Mouse (Mus musculus) cerebellum, postnatal 10 days (tissue): ENCODE results near the gene Galnt18.

Experiments used
- DNase-seq, 2 experiments: peaks; one replicate each; pipeline ENCODE4 v3.0.0; 2021; ENCODE audit warnings: mixed read lengths in 2 of 2

Gene Galnt18

DNA sequence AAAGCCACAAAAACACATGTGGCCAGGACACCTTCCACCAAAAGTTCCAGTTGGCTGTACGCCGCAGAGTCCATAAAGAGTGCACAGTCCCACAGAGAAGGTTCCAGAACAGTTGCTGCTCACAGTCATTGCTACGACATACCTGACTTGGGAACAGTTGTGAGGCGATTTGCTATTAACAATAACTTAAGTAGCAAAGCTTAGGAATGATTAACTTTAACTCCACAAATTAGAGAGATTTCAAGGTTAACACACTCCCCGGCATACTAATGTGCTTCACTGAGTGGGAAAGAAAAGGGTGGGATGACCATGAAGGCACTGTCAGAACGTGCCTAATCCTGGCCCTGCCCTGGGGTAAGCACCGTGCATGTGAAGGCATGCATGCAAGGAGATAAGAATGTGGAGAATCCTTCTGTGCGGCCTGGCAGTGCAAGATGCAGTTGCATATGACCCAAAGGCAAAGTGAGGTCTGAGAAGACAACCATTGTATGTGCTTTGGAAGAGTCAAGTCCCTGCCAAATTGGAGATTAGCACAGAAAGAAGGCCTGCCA lies 8.5 kb downstream of the Galnt18 start:
- no peak for DNase-seq

DNA sequence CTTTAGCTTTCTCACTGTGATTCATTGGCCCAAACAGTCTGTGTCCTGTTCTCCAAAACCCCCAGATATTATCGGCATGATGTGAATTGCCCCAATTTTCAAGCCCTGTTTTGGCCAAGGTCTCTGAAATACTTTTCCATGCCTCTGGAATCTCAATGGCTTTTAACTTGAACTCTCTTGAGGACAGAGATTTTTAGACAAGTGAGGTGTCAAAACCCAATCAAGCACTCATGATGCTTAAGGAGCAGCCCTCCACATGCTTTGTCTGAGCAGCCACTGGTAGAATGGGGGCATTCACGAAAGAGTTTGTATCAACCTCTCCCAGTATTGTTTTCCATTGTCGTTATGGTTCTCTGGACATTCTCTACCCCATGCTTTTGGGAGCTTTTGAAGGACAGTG lies 9.2 kb downstream of the Galnt18 start:
- no peak for DNase-seq

DNA sequence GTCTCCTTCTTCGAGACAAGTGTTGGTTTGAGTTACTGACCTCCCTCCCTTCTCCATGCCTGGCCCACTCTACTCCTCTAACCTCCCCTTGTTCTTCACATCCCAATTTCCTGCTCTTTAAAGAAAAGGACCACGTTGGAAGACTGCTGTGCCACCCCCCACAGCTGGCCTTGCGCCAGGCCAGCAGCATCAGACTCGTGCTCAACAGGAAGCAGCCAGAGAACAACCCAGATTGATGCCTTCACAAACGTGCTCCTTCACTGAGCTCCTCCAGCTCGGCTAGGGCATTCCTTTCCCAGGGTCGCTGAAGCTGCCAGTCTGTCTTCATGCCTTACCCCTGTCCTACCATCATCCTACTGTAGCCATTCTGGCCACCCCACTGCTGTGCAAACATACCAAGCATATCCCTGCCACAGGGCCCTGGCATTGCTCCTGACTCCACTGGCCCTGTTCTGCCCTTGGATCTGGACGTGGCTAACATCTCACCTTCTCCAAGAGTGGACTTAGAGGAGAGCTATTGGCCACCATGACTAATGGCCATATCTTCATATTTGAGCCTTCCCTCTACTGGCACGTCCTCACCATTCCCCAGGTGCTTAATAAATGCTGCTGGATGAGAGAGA lies 13.5 kb downstream of the Galnt18 start:
- peak; percentile 27 to 36 for DNase-seq

DNA sequence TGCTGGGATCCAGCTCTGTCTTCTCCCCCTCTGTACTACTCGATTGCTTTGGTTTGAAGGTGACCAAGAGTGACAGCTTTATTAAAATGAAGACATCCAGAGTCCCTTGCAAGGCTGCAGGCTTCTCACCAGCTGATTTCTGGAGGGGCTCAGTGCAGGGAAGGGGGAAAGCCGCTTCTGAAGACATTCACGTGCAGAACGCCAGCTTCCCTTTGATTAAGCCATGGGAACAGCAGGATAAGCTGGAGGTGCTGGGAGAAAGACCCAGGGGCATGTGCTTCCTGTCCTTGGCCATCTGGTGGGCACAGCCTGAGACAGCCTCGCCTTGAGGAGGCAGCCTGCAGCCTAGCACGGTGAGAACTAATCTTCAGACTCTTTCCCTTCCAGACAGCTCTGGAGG lies 17.0 kb downstream of the Galnt18 start:
- DNase-seq = peak; percentile 55 to 71

DNA sequence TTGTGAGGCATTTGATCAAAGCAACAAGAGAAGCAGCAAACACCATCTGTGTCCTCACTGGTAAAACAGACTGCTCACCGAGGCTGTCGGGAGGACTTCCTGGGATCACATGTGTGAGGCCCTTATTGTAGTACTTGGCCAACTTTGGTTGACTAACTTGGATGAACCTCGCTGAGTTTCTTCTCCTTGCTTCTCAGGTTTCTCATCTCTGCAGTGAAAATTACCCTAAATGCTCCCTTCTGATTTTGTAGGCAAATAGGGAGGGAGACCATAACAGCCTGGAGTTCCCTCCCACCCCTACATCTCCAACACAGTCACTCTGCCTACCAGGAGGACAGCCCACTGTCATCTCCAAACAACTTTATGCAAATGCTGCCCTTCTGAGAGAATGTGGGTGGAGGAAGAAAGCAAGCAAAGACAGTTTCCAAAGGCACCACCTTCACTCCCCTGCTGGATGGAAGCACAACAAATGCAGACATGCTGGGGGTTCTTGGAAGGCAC lies 31.2 kb downstream of the Galnt18 start:
- no peak for DNase-seq

DNA sequence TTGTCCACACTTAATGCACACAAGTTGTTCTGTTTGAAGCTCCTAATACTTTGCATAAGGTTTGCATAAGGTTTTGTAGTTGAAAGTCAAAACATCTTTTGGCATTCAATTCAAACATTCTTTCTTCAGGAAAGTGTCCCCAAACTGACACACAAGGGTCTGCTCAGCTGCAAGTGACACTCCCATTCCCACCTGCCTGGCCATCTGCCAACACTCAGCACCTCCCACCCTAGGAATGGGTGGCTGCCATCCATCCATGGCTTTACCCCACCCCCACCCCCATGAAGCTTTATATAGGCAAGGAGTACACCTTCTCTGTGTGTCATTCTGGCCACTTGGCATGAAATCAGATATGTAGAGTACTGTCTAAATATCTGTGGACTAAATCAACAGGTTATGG lies 35.0 kb downstream of the Galnt18 start:
- no peak for DNase-seq

DNA sequence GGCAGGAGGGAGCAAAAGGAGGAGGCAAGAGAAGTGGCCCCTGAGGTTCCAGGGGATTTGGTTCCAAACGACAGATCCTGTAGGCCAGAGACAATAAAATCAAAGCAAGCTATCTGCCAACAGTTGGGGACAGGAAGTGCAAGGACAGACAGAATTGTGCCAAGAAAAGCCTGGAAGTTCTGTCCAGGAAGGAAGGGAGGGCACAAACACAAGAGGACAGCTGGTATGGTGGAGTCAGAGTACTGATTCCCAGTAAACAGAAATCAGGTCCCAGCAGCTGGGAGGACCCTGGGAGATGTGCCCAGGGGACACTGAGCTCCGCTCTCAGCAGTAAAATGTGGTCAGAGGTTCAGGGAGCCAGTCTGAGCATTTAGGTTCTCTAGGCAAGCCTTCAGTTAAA lies 38.2 kb downstream of the Galnt18 start:
- peak; percentile 17 to 45 for DNase-seq

DNA sequence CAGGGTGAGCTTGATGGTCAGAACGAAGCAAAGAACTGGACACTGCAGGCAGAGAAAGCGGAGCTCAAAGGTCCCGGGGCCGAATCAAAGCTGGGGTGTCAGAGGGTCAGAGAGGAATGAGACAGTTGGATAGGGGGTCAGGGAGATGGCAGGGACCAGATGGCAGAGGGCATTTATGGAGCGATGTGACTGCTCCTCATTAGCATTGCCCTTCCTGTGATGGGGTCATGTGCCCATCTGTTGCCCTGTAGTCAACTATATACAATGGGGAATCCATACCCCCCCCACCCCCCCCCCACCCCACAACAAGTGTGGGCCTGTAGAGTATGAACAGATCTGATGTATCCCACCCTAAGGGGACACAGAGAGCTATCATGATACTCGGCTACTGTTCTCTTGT lies 39.7 kb downstream of the Galnt18 start:
- DNase-seq = no peak

DNA sequence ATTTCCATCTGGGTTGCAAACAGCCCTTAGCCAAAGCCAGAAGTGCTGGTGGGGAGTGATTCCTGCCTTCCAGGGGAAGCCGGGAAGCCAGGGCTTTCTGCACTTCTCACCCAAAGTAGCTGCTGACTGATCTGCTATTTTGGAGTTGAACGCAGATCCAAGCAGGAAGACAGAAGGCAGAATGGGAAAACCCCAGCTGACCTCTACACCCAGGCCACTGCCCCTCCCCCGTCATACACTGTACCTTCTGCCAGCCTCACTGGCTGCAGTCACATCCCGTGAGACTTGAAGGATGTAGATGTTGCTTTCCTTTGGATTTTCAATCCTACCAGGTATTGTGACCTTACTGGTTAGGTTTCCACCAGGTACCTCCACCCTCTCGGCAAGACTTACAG lies 40.4 kb downstream of the Galnt18 start:
- peak; percentile 51 to 53 for DNase-seq

DNA sequence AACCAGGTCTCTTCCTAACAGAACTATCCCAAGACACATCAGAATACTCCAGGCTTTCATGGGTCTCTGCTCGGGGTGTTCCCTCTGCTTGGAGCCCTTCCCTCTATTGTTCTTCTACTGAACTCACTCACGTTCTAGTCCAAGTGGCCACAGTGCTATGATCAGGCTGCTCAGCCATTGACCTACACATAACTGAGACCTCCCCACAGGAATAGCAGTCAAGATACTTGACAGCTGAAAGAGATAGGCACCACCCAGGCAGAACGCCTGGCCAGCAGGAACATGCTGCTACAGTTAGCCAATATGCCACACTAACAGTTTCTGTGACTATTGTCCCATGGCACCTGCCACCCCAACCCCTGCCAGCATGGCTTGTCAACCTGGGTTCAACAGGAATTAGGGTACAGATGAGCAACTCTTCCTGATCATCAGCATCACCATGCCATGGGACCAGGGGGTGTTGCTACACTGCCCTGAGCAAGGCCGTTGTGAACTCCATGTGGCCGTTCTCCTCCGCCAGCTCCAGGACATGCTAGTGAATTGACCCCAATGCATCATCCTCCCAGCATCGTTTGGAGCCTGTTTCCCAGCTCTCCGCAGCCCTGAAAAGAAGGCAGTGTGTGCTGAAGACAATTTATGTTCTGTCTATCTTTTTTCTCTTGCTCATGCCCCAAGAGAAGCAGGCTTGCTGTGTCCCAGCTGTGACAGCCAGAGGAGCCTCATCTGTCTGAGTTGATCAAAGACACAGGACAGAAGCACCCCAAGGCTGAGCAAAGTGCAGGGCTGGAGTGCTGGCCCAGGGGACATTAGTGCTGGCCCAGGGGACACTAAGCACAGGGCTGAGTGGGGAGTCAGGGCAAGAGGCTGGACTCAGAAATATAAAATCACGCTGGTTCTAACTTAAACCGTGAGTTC lies 41.1 kb downstream of the Galnt18 start:
- DNase-seq = peak; percentile 40 to 51

DNA sequence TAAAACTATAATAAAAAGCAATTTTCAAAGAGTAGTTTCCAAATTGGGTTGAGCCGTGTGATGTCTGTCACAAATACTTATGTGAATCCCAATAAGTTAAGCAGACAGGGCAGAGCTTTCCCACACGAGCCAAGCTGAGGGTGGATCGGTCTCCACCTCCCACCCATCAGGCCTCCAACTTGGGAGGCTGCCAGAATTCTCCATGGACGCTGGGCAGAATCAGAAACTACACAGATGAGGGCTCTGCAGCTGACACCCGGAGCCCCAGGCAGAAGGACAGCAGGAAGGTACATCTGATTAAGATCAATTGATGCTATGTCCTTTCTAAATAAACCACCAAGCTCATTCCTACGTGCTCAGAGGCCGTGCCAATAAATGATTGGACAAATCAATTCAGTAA lies 42.4 kb downstream of the Galnt18 start:
- DNase-seq = peak; percentile 67 to 76

DNA sequence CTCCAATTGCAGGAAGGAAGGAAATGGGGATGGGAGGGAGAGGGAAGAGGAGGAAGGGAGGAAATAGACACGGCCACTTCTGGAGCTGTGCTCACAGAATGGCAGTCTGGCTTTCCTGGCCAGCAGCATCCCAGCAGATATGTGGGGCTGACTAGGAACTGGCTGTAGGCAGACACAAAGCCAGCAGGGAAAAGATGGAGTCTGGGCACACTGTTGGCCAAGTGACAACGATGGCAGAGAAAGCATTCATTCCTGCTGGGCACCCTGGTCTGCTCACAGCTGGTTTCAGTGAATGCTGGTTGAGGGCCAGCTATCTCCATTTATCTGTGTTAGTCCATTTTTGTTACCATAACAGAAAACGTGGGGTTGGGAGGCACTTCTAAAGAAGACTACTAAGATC lies 43.4 kb downstream of the Galnt18 start:
- DNase-seq = peak; percentile 55 to 71

DNA sequence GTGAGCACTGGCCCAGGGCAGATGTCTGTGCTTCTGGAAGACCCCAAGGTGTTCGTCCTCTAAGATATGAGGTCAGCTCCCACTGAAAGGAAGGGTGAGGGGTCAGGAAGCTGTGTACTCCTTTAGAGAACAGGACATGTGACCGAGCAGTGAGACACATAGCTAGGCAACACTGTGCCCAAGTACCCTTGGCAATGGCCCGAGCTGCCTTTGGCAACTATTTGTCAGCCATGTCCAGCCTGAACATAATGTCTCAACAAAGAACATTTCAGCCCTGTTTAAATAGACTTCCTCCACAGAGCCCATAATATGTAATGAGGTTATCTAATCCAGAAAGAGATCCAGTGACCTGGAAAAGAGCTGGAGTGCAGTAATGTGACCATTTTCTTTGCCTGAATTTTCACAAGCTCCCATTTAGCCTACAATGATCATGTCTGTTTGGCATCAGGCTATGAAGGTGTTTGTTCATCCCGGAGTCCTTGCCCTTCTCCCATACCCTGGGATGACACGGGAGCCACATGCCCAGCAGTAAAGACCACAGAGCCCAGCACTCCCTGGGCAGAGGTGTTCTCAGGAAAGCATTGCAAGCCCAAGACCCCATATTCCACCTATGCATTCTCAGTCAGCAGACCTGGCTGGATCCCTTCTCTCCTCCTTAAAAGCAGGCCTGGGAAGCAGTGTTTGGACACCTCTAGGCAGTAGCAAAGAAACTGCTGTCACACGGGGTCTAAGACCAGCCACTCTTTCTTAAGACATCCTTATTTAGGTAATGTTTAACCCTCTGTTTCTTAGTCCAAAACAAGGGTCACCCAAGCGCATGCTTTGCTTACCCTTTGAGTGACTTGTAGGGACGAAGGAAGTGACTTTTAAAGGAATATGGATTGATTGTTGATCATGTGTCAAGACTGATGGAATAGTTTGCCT lies 49.2 kb downstream of the Galnt18 start:
- DNase-seq = no peak

DNA sequence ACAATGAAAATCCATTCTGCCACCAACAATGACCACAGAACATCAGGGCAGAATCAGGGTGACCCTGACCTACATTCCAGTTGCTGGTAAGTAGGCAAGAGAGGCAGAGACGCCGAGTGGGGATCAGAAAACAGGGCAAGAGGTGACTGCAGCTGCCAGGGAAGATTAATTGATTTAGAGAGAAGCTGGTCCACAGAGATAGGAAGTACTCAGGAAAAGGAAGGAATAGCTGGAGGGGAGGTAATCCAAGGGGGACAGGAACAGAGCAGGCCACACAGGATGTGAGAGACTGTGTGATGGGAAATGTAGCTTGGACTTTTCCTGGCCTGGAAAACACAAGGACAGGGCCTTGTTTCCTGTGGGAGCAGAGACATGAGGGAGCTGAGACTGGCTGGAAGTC lies 52.8 kb downstream of the Galnt18 start:
- DNase-seq = no peak

DNA sequence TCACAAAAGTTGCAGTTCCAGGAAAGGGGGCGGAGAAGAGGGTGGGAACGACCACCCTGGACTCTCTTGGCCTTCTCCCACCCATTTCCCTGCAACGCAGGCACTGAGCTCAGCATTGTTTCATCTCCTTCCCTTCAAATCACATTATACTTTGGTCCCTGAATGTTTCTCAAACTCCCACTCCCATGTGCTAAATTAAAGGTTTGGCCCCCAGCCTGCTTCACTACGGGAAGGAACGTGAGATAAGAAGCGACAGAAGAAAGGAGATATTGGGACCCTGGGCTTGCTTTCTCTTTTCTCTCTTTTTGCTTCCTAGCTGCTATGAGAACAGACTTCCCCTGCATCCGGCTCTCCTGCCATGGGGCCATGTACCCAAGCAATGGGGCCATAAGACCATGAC lies 55.0 kb downstream of the Galnt18 start:
- no peak for DNase-seq

DNA sequence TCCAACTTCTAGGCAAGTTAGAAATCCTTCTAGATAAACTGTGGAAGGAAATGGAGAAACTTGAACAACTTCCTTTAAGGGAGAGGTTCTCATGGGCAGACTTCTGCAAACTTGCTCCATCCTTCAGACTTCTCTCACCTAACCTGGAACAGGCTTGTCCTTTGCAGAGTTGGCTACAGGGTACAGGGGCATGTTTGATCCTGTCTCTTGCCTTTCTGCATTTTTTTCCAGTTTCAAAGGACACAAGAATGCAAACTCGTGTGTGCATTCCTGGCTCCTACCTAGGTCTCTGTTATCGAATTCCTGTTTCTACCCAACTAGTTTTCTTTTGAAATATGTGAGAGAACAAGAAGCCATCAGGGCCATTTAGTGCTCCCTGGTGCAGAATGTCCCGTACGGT lies 55.8 kb downstream of the Galnt18 start:
- no peak for DNase-seq

DNA sequence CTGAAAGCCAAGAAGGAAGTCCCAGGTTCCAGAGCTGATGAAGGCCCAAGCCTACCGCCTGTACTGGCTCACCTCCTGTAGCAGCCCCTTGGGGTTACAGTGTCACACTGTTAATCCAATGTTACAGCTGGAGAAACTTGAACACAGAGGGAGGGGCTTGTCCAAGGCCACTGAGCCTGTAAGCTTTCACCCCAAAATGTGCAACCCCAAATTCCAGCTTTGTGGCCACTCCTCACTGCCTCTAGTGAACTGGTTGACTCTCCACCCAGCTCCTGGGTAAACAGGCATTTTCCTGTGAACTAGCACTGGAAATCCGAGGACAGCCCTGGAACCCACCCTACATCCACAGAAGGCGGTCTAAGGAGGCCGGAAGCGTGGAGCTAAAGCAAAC lies 58.5 kb downstream of the Galnt18 start:
- DNase-seq = no peak

DNA sequence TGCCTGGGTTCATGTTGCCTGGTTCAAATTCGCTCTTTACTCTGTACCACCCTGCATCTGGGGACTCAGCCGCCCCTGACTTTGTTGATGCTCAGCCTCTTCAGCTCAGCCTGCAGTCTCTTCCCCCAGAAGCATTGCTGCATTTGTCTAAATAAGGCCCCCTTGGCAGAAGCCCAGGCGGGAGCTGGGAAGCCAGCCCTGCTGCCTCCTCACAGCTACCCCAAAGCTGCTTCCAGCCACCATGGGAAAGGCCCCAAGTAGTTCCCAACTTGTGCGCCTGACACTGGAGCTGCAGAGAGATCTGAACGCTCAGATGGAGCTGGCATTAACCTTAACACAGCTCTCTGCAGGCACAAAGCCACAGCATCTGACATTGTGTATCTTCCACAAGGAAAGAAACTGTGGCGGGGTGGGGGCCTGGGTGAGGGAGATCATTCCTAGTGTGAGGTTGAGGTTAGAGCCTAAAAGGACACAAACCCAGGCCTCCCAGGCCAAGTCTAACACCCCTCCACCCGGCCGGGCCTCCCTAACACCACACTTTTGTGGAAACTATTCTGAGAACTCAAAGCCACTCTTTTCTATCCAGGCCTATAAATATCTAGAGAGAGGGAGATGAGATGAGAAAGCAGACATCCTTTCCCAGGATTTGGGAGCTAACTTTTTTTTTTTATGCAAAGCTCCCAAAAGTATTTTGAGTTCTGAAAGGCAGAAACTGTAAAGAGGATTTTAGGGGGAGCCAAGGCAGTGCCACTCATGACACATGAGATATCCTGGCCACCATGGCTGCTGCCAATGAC lies 59.1 kb downstream of the Galnt18 start:
- DNase-seq = peak; percentile 65 to 83

DNA sequence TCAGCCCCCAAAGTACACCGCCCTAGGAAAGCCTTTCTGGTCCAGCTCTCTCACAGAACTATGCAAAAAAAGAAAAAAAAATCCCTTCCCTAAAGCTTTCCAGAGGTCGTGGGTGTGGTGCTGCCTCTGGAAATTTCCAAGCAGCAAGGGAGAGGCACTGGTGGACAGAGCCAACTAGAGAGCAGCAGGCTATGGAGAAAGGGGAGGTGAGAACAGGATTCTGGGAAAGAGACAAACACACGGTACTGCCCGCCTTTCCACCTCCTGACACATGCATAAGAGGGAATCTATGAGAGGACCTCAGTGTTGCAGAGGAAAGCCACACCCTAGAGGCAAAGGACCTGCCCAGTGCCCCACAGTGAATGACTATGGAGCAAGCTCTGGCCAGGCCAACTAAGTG lies 60.9 kb downstream of the Galnt18 start:
- no peak for DNase-seq

DNA sequence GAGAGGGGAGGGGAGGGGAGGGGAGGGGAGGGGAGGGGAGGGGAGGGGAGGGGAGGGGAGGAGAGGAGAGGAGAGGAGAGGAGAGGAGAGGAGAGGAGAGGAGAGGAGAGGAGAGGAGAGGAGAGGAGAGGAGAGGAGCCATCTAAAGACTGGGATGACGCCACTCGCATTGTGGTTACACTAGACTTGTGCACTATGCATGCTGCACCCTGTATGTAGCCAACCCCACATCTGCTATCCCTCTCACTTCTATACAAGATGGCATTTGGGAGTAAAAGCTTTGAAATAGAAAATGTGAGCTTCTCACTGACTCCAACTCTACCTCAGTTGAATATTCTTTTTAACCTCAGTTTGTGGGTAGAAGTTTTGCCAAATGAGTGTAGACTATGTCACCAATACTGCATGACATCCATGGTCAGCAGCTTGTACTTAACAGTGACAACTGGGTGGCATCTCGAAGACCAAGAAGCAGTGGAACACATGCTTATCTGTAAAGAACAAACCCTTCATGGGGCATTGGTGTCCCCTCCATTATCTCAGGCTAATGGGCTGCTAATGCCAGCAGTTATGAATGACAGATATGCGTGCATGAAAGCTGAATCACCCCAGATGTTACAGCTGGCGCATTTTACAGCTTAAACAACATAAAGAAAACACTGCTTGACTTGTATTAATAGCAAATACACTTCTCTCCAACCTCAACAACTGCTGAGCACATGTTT lies 65.0 kb downstream of the Galnt18 start:
- no peak for DNase-seq
